Mouse (Mus musculus): Measurements from ENCODE around the gene Tnrc18. TPM values are rescaled to one million over a fixed set of nuclear protein-coding genes. Genes with fewer than 3 reads are reported as not detected.
A peak's percentile ranks its signal among the peaks of the same experiment; 100 is the strongest.

Gene Tnrc18
- polyA plus RNA-seq, 1 experiment: 35.9 TPM

DNA sequence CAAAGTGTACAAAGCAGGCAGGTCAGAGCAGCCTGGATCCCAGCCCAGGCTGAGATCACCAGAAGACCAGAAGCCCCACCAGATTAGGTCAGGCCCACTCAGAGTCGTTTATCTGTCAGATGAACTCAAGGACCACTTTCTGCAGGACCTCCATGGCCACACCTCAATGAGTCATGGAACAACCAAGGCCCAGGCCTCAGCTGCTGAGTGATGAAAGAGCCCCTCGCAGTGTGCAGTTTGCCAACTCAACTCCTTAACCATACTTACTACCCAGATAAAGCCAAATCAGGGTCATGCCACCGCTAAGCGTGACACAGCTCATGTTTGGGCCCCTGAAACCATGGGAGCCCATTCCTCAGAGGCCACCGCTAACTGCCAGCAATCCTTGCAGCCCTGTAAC is 109.8 kb downstream of the Tnrc18 start:
- no peak for TF ChIP-seq CTCF (IDR thresholded peaks at IDR 0.05; ENCODE audit: control insufficient read depth, insufficient read depth, insufficient replicate concordance, low read depth, low read length)
- TF ChIP-seq POLR2A (IDR thresholded peaks at IDR 0.05; ENCODE audit: control insufficient read depth, low read depth, low read length): no peak
- peaks cover 4% of the 10 kb centered on the region for H3K4me1 ChIP-seq (ENCODE audit: control insufficient read depth, insufficient read depth, low read length)
- H3K4me3 ChIP-seq (ENCODE audit: control insufficient read depth, low read depth, low read length): no peak overlapping the region
- no peaks in the 10 kb centered on the region for H3K27me3 ChIP-seq (ENCODE audit: control insufficient read depth, insufficient read depth, low read length)
- H3K27ac ChIP-seq (ENCODE audit: control insufficient read depth, insufficient read depth, low read depth, low read length): no peak overlapping the region
- H3K36me3 ChIP-seq (ENCODE audit: control insufficient read depth, insufficient read depth, low read length): no peaks in the 10 kb centered on the region

DNA sequence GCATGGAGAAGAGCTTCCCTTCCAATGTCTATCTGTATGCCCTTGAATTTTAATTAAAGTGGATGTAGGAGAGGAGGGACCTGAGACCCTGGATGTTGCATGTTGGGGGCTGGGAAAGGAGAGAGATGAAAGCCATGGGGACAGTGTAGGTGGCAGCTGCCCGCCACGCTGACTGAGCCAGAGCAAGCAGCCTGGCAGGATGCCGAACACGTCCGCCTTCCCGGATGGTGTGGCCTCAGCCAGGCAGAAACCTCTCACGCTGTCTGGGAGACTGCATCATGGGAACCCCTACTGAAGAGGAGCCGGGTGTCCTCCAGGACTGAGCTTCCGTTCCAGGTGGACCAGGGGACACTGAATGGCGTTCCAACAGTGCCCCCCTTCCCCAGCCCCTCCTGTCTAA is 113.9 kb downstream of the Tnrc18 start:
- no peak overlapping the region for H3K27ac ChIP-seq (ENCODE audit: control insufficient read depth, insufficient read depth, low read depth, low read length)
- no peaks in the 10 kb centered on the region for H3K27me3 ChIP-seq (ENCODE audit: control insufficient read depth, insufficient read depth, low read length)
- peaks cover 16% of the 10 kb centered on the region for H3K4me1 ChIP-seq (ENCODE audit: control insufficient read depth, insufficient read depth, low read length)
- H3K4me3 ChIP-seq (ENCODE audit: control insufficient read depth, low read depth, low read length): no peak overlapping the region
- TF ChIP-seq POLR2A (IDR thresholded peaks at IDR 0.05; ENCODE audit: control insufficient read depth, low read depth, low read length): no peak
- TF ChIP-seq CTCF (IDR thresholded peaks at IDR 0.05; ENCODE audit: control insufficient read depth, insufficient read depth, insufficient replicate concordance, low read depth, low read length): no peak
- H3K36me3 ChIP-seq (ENCODE audit: control insufficient read depth, insufficient read depth, low read length): no peaks in the 10 kb centered on the region

DNA sequence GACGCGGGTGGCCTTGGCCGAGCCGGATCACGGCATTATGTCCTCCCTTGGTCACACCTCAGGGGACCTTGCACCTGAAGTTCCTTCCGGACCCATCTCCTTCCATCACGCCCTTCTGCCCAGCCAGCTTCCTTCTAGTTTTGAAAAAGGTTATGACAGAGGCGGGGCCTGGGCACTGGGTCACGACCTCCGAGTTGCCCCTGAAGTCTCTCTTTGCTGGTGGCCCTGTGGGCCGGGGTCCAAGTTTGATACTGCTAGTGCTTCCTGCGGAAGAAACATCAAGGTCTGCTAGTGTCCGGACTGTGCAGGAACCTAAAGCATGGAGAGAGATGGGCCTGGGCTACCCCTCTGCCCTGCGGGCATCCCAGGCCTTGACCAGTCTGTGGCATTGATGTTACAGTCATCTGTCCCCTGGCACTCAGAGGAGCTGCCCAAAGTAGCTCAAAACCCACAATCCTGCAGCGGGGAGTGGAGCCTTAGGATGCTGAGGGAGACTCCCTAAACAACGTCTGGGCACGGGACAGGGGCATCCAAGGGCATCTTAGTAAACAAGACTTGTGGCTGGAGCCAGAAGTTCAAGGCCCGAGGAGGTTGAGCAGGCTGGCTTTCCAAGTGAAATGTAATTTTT is 114.8 kb downstream of the Tnrc18 start:
- Histone ChIP-seq H3K4me1 (ENCODE audit: control insufficient read depth, insufficient read depth, low read length) (peaks cover 16% of the 10 kb centered on the region), H3K27me3 (ENCODE audit: control insufficient read depth, insufficient read depth, low read length) (no peaks in the 10 kb centered on the region), H3K4me3 (ENCODE audit: control insufficient read depth, low read depth, low read length) (peak overlapping the region; percentile 52), H3K36me3 (ENCODE audit: control insufficient read depth, insufficient read depth, low read length) (no peaks in the 10 kb centered on the region), H3K27ac (ENCODE audit: control insufficient read depth, insufficient read depth, low read depth, low read length) (no peak overlapping the region)
- TF ChIP-seq CTCF (IDR thresholded peaks at IDR 0.05; ENCODE audit: control insufficient read depth, insufficient read depth, insufficient replicate concordance, low read depth, low read length) (no peak), POLR2A (IDR thresholded peaks at IDR 0.05; ENCODE audit: control insufficient read depth, low read depth, low read length) (no peak)

DNA sequence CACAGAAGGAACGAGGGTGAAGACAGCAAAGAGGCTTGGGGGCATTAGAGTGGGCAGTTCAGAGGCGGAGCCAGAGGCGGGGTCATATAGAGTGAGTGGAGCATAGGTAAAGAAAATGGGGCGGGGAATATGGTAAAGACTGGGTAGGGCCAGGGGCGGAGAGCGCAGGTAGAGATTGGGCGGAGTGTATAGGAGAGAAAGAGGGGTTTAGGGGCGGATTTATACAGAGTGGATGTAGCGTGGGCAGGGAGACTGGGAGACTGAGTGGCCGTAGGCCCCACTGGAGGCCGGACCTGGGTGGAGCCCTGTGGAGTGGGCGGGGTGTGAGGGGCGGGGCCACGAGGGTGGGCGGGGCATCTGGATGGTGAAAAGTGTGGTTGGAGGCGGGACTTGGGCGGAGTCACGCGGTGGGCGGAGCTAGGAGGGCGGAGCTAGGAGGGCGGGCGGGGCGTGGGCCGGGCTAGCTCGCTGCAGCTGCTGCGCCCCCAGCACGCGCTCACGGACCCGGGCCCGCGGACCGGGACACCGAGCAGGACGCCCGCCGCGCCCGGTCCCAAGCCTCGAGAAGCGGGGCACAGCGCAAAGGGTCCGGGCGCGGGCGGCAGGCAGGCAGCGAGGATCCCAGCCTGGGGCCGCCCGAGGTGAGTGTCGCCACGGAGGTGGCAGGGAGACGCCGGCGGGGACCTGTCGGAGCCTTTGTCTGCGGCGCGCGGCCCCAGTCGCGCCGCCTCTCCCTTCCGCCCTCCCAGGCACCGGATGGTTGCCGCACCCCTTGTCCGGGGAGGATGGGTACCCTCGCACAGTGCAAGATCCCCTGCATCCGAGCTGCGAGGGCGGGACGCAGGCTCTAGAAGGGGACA is 115.6 kb downstream of the Tnrc18 start:
- no peak for TF ChIP-seq CTCF (IDR thresholded peaks at IDR 0.05; ENCODE audit: control insufficient read depth, insufficient read depth, insufficient replicate concordance, low read depth, low read length)
- no peak for TF ChIP-seq POLR2A (IDR thresholded peaks at IDR 0.05; ENCODE audit: control insufficient read depth, low read depth, low read length)
- Histone ChIP-seq H3K4me3 (ENCODE audit: control insufficient read depth, low read depth, low read length) (peak overlapping the region; percentile 58), H3K27me3 (ENCODE audit: control insufficient read depth, insufficient read depth, low read length) (no peaks in the 10 kb centered on the region), H3K27ac (ENCODE audit: control insufficient read depth, insufficient read depth, low read depth, low read length) (no peak overlapping the region), H3K4me1 (ENCODE audit: control insufficient read depth, insufficient read depth, low read length) (peaks cover 16% of the 10 kb centered on the region), H3K36me3 (ENCODE audit: control insufficient read depth, insufficient read depth, low read length) (no peaks in the 10 kb centered on the region)

DNA sequence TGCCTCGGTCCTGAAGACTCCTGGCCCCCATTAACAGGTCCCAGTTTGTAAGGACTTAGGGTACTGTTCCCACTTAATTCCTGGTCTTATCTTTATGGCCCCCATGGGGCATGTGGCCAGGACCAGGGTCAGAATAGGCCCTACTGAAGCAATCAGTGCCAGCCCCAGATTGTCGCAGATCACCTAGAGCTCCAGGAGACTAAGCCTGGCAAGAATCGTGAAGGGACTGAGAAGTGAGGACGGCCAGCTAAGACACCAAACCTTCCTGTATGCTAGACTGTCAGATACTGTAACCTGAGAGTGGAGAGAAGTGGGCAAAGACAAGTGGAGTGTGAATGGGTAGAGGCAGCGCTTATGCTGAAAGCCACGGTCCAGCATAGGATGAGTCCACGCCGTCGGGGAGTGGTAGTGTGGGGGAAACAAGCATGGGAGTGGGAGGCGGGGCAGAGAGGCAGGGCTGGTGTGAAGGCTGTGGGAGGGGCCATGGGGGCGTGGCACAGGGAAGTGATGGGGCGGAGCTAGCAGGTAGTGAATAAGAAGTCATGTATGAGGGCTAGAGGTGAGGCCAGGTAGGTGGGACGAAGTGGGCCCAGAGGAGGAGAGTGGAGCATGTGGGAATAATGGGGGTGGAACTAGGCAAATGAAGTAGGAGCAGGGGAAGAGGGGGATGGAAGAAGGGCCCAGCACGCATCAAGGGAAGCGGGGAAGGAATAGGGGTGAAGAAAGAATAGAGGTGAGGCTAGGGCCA is 116.4 kb downstream of the Tnrc18 start:
- peak overlapping the region; percentile 58 for H3K4me3 ChIP-seq (ENCODE audit: control insufficient read depth, low read depth, low read length)
- peaks cover 16% of the 10 kb centered on the region for H3K4me1 ChIP-seq (ENCODE audit: control insufficient read depth, insufficient read depth, low read length)
- no peaks in the 10 kb centered on the region for H3K36me3 ChIP-seq (ENCODE audit: control insufficient read depth, insufficient read depth, low read length)
- TF ChIP-seq CTCF (IDR thresholded peaks at IDR 0.05; ENCODE audit: control insufficient read depth, insufficient read depth, insufficient replicate concordance, low read depth, low read length) (no peak), POLR2A (IDR thresholded peaks at IDR 0.05; ENCODE audit: control insufficient read depth, low read depth, low read length) (no peak)
- H3K27ac ChIP-seq (ENCODE audit: control insufficient read depth, insufficient read depth, low read depth, low read length): no peak overlapping the region
- no peaks in the 10 kb centered on the region for H3K27me3 ChIP-seq (ENCODE audit: control insufficient read depth, insufficient read depth, low read length)

DNA sequence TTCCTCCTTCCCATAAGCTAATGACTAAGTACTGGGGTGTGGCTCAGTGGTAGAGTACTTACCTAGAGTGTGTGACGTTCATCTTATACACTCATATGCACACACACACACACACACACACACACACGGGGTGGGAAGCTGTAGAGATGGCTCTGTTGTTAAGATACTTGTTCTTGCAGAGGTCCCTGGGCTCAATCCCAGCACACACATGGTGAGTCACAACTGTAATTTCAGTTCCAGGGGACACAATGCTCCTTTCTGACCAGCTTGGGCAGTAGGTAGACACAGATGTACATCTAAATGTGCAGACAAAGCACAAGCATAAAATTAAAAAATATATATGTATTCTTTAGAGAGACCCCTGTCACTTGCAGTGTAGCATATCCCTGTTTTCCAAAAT is 119.7 kb downstream of the Tnrc18 start:
- TF ChIP-seq CTCF (IDR thresholded peaks at IDR 0.05; ENCODE audit: control insufficient read depth, insufficient read depth, insufficient replicate concordance, low read depth, low read length): no peak
- TF ChIP-seq POLR2A (IDR thresholded peaks at IDR 0.05; ENCODE audit: control insufficient read depth, low read depth, low read length): no peak
- peaks cover 12% of the 10 kb centered on the region for H3K4me1 ChIP-seq (ENCODE audit: control insufficient read depth, insufficient read depth, low read length)
- H3K4me3 ChIP-seq (ENCODE audit: control insufficient read depth, low read depth, low read length): no peak overlapping the region
- H3K27ac ChIP-seq (ENCODE audit: control insufficient read depth, insufficient read depth, low read depth, low read length): no peak overlapping the region
- H3K36me3 ChIP-seq (ENCODE audit: control insufficient read depth, insufficient read depth, low read length): no peaks in the 10 kb centered on the region
- H3K27me3 ChIP-seq (ENCODE audit: control insufficient read depth, insufficient read depth, low read length): no peaks in the 10 kb centered on the region

DNA sequence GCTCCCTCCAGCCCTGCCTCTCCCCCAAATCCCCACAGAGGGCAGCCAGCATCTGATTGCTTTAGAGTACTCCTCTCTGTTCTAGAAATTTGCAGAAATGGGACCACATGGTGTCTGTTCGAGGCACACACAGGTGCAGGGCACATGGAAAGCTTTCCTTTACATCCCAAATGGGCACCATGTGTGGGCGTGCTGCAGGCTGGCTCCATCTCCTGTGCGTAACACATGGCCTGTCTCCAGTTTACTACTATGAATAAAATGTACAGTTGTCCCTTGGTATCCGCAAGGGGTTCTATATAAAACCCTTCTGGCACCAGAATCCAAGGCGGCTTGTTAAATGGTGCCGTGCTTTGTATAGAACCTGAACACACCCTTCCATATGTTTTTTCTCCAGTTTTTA is 120.6 kb downstream of the Tnrc18 start:
- no peak for TF ChIP-seq CTCF (IDR thresholded peaks at IDR 0.05; ENCODE audit: control insufficient read depth, insufficient read depth, insufficient replicate concordance, low read depth, low read length)
- no peak for TF ChIP-seq POLR2A (IDR thresholded peaks at IDR 0.05; ENCODE audit: control insufficient read depth, low read depth, low read length)
- H3K27me3 ChIP-seq (ENCODE audit: control insufficient read depth, insufficient read depth, low read length): no peaks in the 10 kb centered on the region
- H3K27ac ChIP-seq (ENCODE audit: control insufficient read depth, insufficient read depth, low read depth, low read length): no peak overlapping the region
- H3K4me3 ChIP-seq (ENCODE audit: control insufficient read depth, low read depth, low read length): peak overlapping the region; percentile 31
- H3K36me3 ChIP-seq (ENCODE audit: control insufficient read depth, insufficient read depth, low read length): no peaks in the 10 kb centered on the region
- H3K4me1 ChIP-seq (ENCODE audit: control insufficient read depth, insufficient read depth, low read length): peaks cover 7% of the 10 kb centered on the region

Measured in testis, adult 2 months (tissue).